Mouse (Mus musculus) neutrophil, adult 83 days (primary cell): ENCODE measurements around the gene Tarsl2. TPM values are rescaled to one million over a fixed set of nuclear protein-coding genes. Genes with fewer than 3 reads are reported as not detected.

Experiments used
- total RNA-seq, 2 experiments: library from RNA; stranded (reverse); gene quantifications; one replicate each; pipeline ENCODE4 v1.2.4; 2023

Gene Tarsl2
- total RNA-seq, result 1 to 10 TPM; 7.5 to 9.1 TPM

DNA sequence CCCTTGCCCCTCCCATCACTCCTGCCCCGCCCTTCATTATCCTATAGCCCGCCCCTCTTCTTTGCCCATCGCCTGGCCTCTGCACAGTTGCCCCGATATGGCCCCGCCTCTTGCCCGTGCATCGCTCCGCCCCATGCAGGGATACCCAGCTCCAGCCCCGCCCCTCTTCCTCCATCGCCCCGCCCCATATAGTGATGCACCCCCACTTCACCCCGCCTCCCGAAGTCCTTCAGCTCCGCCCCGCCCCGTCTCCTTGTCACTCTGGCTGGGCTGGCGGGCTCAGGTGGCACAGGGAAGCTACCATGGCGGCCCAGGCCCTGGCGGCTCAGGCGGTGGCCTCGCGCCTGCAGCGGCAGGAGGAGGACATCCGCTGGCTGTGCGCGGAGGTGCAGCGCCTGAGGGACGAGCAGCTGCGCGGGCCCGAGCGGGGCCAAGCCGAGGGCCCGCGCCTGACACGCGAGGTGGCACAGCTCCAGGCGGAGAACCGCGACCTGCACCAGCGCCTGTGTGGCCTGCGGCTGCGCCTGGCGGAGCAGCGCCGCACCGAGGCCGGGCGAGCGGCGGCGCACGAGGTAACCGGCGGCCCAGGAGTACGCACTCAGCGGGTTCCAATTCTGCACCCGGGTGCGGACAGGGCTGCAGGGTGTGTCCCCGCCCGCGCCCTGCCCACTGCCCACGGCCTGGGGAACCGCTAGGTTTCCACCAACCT lies at the start of gene Tarsl2:
Gene Tarsl2, plus strand, starts transcription at position 256 of the 709 bp plus-strand sequence.

DNA sequence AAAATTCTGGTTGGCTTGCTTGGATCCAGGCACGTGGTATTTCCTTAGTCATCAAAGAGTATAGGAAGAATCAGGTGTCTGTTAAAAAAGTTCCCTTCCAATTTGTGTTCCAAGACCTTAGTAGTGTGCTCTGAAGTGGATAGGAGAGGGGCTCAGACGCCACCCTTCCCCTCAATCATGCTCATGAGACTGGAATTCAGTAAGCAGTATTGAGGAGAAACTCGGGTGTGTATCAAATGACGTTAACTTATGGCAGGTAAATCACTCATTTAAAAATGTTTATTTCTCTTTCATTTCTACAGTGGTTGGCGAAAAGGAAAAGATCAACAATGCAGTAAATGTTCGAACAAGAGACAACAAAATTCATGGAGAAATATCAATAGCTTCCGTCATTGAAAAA lies 46.2 kb downstream of the Tarsl2 start, which contains the start of gene Tm2d3:
Gene Tm2d3, plus strand, starts transcription at position 301 of the 400 bp plus-strand sequence.

Other genes starting within 250 kb of the Tarsl2 start
- gene Tjp1, start 117.1 kb upstream of the Tarsl2 start, total RNA-seq, result 1 to 10 TPM; 2.8 to 3.4 TPM
- gene Tm2d3, start 46.3 kb downstream of the Tarsl2 start, total RNA-seq, result 10 to 100 TPM in 1 of 2 experiments, 1 to 10 TPM in 1; 10.0 to 17.9 TPM
- 1 to 10 TPM; 1.3 TPM for gene Pcsk6, start 216.8 kb downstream of the Tarsl2 start, total RNA-seq